Mouse (Mus musculus): ENCODE results near the gene Mtx1. TPM values are rescaled to one million over a fixed set of nuclear protein-coding genes. Genes with fewer than 3 reads are reported as not detected.
"Not testable (repeated sequence)": the region's sequence is repeated elsewhere in the genome, so short reads cannot be mapped to it uniquely, and the experiment has no call there.

The Mtx1 gene
- polyA plus RNA-seq, 1 experiment from 2014 or later, result 156 TPM

DNA sequence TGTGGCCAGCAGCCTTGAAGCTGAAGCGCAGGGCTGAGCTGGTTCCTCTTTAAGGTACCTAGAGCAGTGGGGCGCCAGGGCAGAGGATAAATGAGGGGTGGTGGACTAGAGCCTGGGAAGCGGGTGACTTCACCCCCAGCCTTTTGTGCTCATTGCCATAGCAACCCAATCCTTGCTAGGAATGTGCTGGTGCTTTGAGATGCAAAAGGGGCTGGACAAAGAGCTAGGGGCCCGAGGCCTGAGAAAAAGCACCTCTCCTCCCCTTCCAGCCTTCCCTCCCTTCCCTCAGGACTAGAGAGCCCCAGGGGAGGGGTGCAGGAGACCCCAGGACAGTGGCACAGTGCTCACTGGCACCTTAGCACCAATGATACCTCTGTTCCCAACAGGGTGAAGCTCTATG lies 970 bp downstream of the Mtx1 start:
- H3K9ac ChIP-seq, result no peak overlapping the region
- no peak overlapping the region for H3K27ac ChIP-seq
- H3K9me3 ChIP-seq, result no peaks in the 10 kb centered on the region
- H3K36me3 ChIP-seq, result peaks cover 38% of the 10 kb centered on the region
- peak overlapping the region; percentile 64; the same call in 1 of the 2 replicates for H3K4me2 ChIP-seq
- H3K4me1 ChIP-seq, result peaks cover 33% of the 10 kb centered on the region
- ATAC-seq (ENCODE audit: insufficient number of reproducible peaks, low FRiP score, low TSS enrichment, low read depth), result no peak
- WGBS, result 47% methylated on average over 4 of the region's 4 CpGs
- H3K27me3 ChIP-seq, result no peaks in the 10 kb centered on the region
- H3K4me3 ChIP-seq, result no peak overlapping the region

DNA sequence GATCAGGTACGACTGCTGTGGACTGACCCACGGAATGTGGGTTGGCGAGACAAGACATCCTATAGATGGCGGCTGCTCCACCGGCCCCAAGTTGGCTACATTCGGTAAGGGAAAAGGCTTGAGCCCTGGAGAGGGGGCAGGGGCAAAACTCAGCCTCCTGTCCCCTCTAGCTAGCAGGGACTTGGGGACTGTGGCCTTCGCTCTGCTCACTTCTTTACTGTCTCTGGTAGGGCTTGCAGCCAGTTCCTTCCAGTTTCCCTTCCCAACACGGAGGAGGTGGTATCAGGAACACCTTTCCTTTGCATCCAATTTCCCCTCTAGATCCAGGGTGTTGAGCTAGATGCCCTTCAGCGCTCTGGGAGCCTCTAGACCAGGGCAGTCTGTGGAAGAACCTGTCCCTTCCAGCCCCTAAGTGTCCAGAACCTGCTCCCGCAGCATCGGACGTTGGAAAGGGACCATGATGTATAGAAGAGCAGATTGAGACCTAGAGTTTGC lies 1.5 kb downstream of the Mtx1 start:
- H3K4me2 ChIP-seq, result no peak overlapping the region
- no peak for ATAC-seq (ENCODE audit: insufficient number of reproducible peaks, low FRiP score, low TSS enrichment, low read depth)
- H3K9ac ChIP-seq, result no peak overlapping the region
- H3K27ac ChIP-seq, result no peak overlapping the region
- no peaks in the 10 kb centered on the region for H3K27me3 ChIP-seq
- no peak overlapping the region for H3K4me3 ChIP-seq
- no peaks in the 10 kb centered on the region for H3K9me3 ChIP-seq
- peaks cover 33% of the 10 kb centered on the region for H3K4me1 ChIP-seq
- peaks cover 40% of the 10 kb centered on the region for H3K36me3 ChIP-seq
- 65% methylated on average over 12 of the region's 12 CpGs for WGBS

DNA sequence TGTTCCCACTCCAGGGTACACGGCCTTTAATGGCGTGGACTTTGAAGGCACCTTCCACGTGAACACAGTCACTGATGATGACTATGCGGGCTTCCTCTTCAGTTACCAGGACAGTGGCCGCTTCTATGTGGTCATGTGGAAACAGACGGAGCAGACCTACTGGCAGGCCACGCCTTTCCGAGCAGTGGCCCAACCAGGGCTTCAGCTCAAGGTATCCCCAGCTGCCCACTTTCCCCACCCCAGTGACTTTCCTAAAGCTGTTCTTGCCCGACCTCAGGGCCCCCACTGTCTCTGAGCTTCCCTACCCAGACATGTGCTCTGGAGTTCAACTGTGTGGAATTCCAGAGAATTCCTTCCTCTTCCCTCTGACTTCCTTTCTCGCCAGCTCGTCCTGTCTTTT lies 2.1 kb downstream of the Mtx1 start:
- Histone ChIP-seq H3K4me2 (no peak overlapping the region), H3K4me1 (peaks cover 33% of the 10 kb centered on the region), H3K9me3 (no peaks in the 10 kb centered on the region), H3K4me3 (no peak overlapping the region), H3K36me3 (peaks cover 46% of the 10 kb centered on the region), H3K27me3 (no peaks in the 10 kb centered on the region), H3K9ac (no peak overlapping the region), H3K27ac (no peak overlapping the region)
- 82% methylated on average over 11 of the region's 11 CpGs for WGBS
- ATAC-seq (ENCODE audit: insufficient number of reproducible peaks, low FRiP score, low TSS enrichment, low read depth), result no peak

DNA sequence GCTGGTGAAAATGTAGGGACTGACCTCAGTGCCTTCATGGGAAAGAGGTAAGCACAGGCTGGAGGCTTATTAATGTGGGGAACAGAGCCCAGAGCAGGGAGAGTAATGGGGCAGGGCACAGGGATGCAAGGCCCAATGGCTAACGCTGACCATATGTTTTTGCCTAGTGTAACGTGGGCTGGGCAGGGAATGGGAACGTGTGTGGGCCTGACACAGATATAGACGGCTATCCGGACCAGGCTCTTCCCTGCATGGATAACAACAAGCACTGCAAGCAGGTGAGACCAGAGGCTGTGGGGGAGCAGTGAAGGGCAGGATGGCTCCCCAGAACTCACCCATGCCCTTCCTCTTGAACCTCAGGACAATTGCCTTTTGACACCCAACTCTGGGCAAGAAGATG lies 5.7 kb downstream of the Mtx1 start:
- Histone ChIP-seq H3K4me1 (peaks cover 11% of the 10 kb centered on the region), H3K4me2 (no peak overlapping the region), H3K9ac (no peak overlapping the region), H3K9me3 (no peaks in the 10 kb centered on the region), H3K4me3 (no peak overlapping the region), H3K27ac (no peak overlapping the region), H3K27me3 (no peaks in the 10 kb centered on the region), H3K36me3 (peaks cover 52% of the 10 kb centered on the region)
- WGBS, result 51% methylated on average over 5 of the region's 5 CpGs
- no peak for ATAC-seq (ENCODE audit: insufficient number of reproducible peaks, low FRiP score, low TSS enrichment, low read depth)

DNA sequence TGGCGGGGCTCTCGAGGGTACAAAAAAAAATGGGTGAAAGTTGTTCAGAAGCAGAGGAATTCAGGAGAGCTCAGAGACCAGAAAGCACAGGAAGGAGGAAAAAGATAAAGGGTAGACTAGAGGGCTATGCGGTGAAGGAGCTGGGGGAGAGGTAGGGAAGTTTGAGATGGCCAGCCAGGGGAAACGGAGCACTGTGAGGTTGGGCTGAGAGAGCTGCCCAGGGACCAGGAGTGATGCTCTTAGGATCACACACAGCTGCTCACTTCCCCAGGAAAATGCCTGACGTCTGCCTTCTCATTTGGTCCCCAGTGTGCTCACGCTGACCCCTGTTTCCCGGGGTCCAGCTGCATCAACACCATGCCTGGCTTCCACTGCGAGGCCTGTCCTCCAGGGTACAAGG lies 7.3 kb downstream of the Mtx1 start:
- H3K9ac ChIP-seq, result peak overlapping the region; percentile 10; the same call in 1 of the 2 replicates
- H3K4me3 ChIP-seq, result no peak overlapping the region
- H3K27ac ChIP-seq, result no peak overlapping the region
- WGBS, result 41% methylated on average over 8 of the region's 8 CpGs
- no peaks in the 10 kb centered on the region for H3K27me3 ChIP-seq
- ATAC-seq (ENCODE audit: insufficient number of reproducible peaks, low FRiP score, low TSS enrichment, low read depth), result no peak
- H3K36me3 ChIP-seq, result peaks cover 41% of the 10 kb centered on the region
- no peaks in the 10 kb centered on the region for H3K9me3 ChIP-seq
- H3K4me2 ChIP-seq, result no peak overlapping the region
- H3K4me1 ChIP-seq, result peaks cover 19% of the 10 kb centered on the region

DNA sequence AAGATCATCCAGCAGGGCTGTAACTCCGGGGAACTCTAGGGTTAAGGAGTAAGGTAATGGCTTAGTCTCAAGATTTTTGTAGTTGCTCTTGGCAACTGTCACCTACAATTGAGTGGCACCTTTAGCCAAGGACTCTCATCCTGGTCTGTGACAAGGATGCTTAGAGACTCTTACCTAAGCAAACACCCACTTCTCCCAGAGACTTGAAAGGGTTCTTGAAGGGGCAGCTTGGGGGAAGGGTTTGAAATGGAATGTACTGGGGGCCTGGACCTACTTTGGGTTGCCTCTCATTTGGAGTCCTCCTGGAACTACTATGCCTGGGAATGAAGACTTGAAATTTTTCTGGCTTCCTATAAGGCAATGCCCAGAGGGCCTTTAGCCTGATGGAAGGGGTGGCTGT lies 8.6 kb downstream of the Mtx1 start:
- Histone ChIP-seq H3K4me2 (no peak overlapping the region), H3K9ac (no peak overlapping the region), H3K9me3 (no peaks in the 10 kb centered on the region), H3K27me3 (no peaks in the 10 kb centered on the region), H3K4me3 (no peak overlapping the region), H3K36me3 (peaks cover 32% of the 10 kb centered on the region), H3K4me1 (peaks cover 22% of the 10 kb centered on the region), H3K27ac (no peak overlapping the region)
- no peak for ATAC-seq (ENCODE audit: insufficient number of reproducible peaks, low FRiP score, low TSS enrichment, low read depth)
- whole genome bisulfite sequencing, result 82% methylated on average over 1 of the region's 1 CpGs

DNA sequence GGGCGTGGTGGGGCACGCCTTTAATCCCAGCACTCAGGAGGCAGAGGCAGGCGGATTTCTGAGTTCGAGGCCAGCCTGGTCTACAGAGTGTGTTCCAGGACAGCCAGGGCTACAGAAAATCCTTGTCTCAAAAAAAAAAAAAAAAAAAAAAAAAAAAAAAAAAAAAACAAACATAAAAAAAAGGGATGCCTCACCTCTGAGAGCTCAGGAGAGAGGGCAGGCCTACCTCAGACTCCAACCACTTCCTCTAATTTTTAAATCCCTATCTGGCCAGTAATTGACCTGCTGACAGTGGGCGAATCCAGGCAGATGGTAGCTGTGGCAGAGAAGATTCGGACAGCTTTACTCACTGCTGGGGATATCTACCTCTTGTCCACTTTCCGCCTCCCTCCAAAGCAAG lies 10.5 kb downstream of the Mtx1 start:
- not testable (repeated sequence) for ATAC-seq (ENCODE audit: insufficient number of reproducible peaks, low FRiP score, low TSS enrichment, low read depth); H3K9ac ChIP-seq; H3K9me3 ChIP-seq; H3K27me3 ChIP-seq; H3K27ac ChIP-seq
- Histone ChIP-seq H3K4me1 (peaks cover 32% of the 10 kb centered on the region), H3K4me3 (peak overlapping the region; percentile 73; the same call in 1 of the 2 replicates), H3K36me3 (peaks cover 20% of the 10 kb centered on the region), H3K4me2 (peak overlapping the region; percentile 68)
- 70% methylated on average over 7 of the region's 7 CpGs for WGBS

DNA sequence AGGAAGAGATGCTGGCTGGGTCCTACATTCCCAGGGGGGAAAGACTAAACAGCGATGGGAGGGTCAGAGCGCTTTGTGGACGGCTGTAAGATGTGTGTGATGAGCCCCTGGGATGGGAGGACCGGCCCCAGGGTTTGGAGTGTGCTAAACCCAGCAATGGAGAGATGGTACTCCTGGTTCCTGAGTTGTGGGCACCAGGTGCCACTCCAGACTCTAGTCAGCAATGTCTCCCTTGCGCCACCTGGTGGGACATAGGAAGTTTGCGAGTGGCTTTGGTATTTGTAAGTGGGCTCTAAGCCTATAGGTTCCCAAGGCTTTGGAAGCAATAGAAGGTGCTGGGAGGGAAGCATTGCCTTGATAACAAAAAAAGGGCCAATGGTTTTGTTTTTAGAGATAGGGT lies 11.0 kb downstream of the Mtx1 start:
- WGBS, result 2% methylated on average over 6 of the region's 6 CpGs
- Histone ChIP-seq H3K27ac (peak overlapping the region; percentile 96; the same call in 1 of the 2 replicates), H3K27me3 (no peaks in the 10 kb centered on the region), H3K36me3 (peaks cover 20% of the 10 kb centered on the region), H3K4me3 (peak overlapping the region; percentile 73), H3K4me2 (peak overlapping the region; percentile 68), H3K9me3 (no peaks in the 10 kb centered on the region), H3K4me1 (peaks cover 35% of the 10 kb centered on the region), H3K9ac (peak overlapping the region; percentile 40)
- ATAC-seq (ENCODE audit: insufficient number of reproducible peaks, low FRiP score, low TSS enrichment, low read depth), result no peak

DNA sequence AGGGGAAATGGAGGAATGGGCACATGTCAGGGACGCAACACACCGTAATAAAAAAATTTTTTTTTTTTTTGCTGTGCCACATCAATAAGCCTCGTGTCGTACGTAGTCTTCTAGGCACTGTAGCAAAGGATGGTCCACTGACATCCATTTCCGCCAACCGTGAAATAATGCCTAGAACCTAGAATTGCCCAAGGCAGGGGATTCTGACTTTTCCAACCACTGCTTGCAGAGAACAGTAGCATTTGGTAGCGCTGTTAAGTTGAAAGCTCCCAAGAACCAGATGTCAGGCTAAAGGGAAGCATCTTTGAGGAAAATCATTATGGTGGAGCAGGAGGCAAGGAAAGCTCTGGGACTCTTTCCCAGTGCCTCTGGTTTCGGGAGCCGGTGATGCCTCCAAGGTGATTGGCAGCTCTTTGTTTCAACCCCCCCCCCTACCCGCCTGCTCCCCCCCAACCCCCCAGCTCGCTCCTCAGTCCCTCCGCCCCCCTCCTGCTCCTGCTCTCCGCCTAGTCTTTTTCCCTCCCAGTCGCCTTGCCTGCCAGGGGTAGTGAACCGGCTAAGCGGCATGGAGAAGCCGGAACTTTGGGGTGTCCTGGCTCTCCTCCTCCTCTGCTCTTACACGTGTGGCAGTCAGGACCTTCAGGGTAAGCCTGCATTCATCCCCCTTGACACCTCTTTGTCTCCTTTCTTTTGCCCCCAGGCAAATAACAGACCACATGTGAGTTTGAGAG lies 12.0 kb downstream of the Mtx1 start, which contains the start of gene Thbs3:
Gene Thbs3, plus strand, starts transcription at position 500 of the 731 bp plus-strand sequence.
- H3K4me1 ChIP-seq, result peaks cover 45% of the 10 kb centered on the region
- no peak for ATAC-seq (ENCODE audit: insufficient number of reproducible peaks, low FRiP score, low TSS enrichment, low read depth)
- H3K4me3 ChIP-seq, result peak within 1 kb of the TSS; percentile 73
- peak within 1 kb of the TSS; percentile 68 for H3K4me2 ChIP-seq
- peaks cover 22% of the 10 kb centered on the region for H3K36me3 ChIP-seq
- under 1% methylated on average over 17 of the region's 19 CpGs for WGBS
- no peaks in the 10 kb centered on the region for H3K27me3 ChIP-seq
- H3K9ac ChIP-seq, result peak within 1 kb of the TSS; percentile 61
- H3K9me3 ChIP-seq, result no peaks in the 10 kb centered on the region
- H3K27ac ChIP-seq, result peak within 1 kb of the TSS; percentile 96

DNA sequence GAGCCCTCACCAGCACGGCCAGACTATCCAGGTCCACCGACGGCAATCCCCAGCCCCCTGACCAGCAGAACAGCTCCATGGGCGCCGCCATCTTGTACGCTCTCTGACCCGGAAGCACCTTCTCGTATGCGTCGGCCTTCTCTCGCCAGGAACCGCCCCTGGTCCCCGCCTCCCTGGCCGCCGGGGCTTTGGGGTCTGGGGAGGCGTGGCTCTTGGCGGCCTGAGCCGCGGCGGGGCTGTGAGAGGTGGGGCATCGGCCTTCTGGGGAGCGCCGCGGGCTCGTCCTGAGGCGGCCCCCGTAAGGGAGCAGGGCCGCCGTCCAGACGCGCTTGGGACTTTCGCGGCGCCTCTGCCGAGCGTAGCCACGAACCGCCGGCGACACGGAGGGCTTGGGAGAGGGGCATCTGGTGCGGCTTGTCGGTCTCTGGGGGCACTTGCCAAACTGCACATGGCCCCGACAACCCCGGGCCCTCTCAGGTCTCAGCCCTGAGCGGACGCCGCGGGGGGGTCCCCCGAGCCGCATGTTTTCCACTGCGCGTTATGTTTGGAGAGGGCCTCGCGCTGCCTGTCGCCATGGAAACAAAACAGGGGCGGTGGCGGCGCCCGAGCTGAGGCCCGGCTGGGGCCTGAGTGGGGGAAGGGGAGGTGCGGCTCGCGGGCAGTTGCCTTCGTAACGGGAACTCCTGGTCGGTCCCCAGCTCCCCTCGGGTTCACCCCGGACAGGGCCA lies 12.9 kb downstream of the Mtx1 start:
- under 1% methylated on average over 68 of the region's 69 CpGs for WGBS
- Histone ChIP-seq H3K4me3 (peak overlapping the region; percentile 73), H3K9me3 (no peaks in the 10 kb centered on the region), H3K9ac (peak overlapping the region; percentile 61), H3K36me3 (peaks cover 24% of the 10 kb centered on the region), H3K27me3 (no peaks in the 10 kb centered on the region), H3K27ac (peak overlapping the region; percentile 96), H3K4me2 (peak overlapping the region; percentile 68), H3K4me1 (peaks cover 50% of the 10 kb centered on the region)
- ATAC-seq (ENCODE audit: insufficient number of reproducible peaks, low FRiP score, low TSS enrichment, low read depth), result peak; percentile 91

DNA sequence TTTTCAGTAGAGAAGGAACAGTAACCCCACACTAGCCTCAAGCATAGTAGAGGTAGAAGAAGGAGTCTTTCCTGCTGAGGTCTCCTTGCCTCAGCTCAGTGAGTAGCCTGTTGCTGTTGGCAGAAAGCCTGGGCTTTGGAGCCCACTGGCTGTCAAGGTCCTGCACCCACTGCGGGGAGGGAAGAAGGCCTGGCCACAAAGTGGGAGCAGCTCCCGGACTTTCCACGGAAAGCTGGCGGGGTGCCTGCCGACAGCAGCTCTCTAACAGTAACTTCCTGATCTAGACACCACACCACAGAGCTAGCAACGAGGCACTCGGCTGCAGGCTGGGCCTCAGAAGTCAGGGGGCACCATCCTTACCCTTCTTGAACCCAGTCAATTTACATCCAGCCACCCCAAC lies 16.2 kb downstream of the Mtx1 start:
- Histone ChIP-seq H3K9me3 (no peaks in the 10 kb centered on the region), H3K27me3 (no peaks in the 10 kb centered on the region), H3K4me3 (no peak overlapping the region), H3K36me3 (peaks cover 56% of the 10 kb centered on the region), H3K27ac (peak overlapping the region; percentile 85), H3K4me1 (peaks cover 46% of the 10 kb centered on the region), H3K4me2 (no peak overlapping the region), H3K9ac (no peak overlapping the region)
- WGBS, result 78% methylated on average over 7 of the region's 7 CpGs
- no peak for ATAC-seq (ENCODE audit: insufficient number of reproducible peaks, low FRiP score, low TSS enrichment, low read depth)

DNA sequence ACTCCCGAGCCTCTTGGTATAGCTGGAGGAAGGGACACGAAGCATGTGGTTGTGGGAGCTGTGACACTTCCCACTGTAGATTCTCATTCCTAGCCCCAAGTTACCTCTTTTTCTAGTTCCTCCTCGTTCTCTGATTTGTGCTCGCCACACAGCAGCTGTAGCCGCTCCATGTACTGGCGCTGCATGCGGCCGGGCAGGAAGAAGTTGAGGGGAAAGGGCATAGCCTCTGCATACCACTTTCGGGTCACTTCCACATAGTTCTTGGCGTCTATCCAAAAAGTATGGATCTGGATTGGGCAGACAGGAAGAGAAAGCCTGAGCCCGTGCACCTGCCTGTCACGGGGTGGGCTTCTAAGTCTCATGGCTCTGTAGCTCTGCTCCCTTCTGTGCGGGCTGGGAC lies 16.7 kb downstream of the Mtx1 start:
- no peaks in the 10 kb centered on the region for H3K27me3 ChIP-seq
- ATAC-seq (ENCODE audit: insufficient number of reproducible peaks, low FRiP score, low TSS enrichment, low read depth), result no peak
- no peaks in the 10 kb centered on the region for H3K9me3 ChIP-seq
- peaks cover 62% of the 10 kb centered on the region for H3K36me3 ChIP-seq
- peaks cover 40% of the 10 kb centered on the region for H3K4me1 ChIP-seq
- H3K27ac ChIP-seq, result peak overlapping the region; percentile 85
- no peak overlapping the region for H3K4me3 ChIP-seq
- no peak overlapping the region for H3K4me2 ChIP-seq
- no peak overlapping the region for H3K9ac ChIP-seq
- 85% methylated on average over 13 of the region's 13 CpGs for WGBS

Data from limb, embryonic 15.5 days (tissue).